Mouse (Mus musculus) E14TG2a.4 (cell line): ENCODE measurements around the gene Col9a1.

Experiments used
- CTCF ChIP-seq: conservative IDR thresholded peaks from 2 replicates; pipeline ENCODE4 v1.5.1; 2014; ENCODE audit warnings: low read length
- NANOG ChIP-seq: IDR thresholded peaks from 2 replicates; pipeline ENCODE4 v1.6.1; 2014; ENCODE audit warnings: borderline replicate concordance, low read length, mixed read lengths
- POU5F1 ChIP-seq: IDR thresholded peaks from 2 replicates; pipeline ENCODE4 v1.6.1; 2014; ENCODE audit warnings: low read length, borderline replicate concordance

- TF ChIP-seq CTCF (no peak), NANOG (no peak), POU5F1 (no peak)
Observed at GRCm38 (mm10) chr1:24240039-24240691, 62.8 kb downstream of the Col9a1 start.
